Mouse (Mus musculus) cortical plate, adult 2 months (tissue): ENCODE results near the gene Klk13.

Source experiments
- CTCF ChIP-seq: fragments of 200-500 bp; IDR thresholded peaks from 2 replicates; pipeline ENCODE4 v1.5.1; 2011; ENCODE audit warnings: mild to moderate bottlenecking, control low read depth, low read length; ENCODE audit not compliant: insufficient read depth; ENCODE audit errors: extremely low read depth
- POLR2A ChIP-seq: fragments of 200-500 bp; IDR thresholded peaks from 2 replicates; pipeline ENCODE4 v1.6.1; 2011; ENCODE audit warnings: mild to moderate bottlenecking, low read length, control low read depth; ENCODE audit not compliant: insufficient read depth; ENCODE audit errors: extremely low read depth

DNA sequence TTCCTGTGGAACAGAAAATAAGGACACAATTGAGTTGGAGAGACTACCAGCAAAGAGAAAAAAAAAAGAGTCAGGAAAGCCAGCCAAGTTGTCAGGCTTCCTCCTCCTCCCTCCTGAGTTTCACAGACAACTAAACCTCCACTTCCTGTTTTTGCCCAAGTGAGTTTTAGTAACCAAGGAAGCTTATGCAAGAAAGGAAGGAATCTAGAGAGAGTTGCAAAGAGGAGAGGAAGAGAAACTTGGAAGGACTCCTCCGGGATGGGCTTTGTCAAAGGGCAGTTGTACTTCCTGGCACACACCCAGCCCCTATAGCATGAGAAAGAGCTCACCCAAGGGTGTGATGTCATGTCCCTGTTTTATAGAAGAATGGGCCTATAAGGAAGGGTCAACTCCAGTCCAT, 35.4 kb downstream of the Klk13 start:
- TF ChIP-seq POLR2A (no peak), CTCF (no peak)
